Mouse (Mus musculus) embryonic facial prominence, embryonic 14.5 days (tissue): ENCODE measurements around the gene AL731706.2. TPM values are rescaled to one million over a fixed set of nuclear protein-coding genes. Genes with fewer than 3 reads are reported as not detected.
A peak's percentile ranks its signal among the peaks of the same experiment; 100 is the strongest.

Source experiments
- ATAC-seq: fragments of 200-750 bp; cut with Nextera tagmentation; 2 replicates; pipeline ENCODE4 v1.8.0; 2017; ENCODE audit warnings: low read depth, moderate number of reproducible peaks, moderate TSS enrichment
- DNase-seq: peaks from one replicate; pipeline ENCODE4 v3.0.0-alpha.2; 2015; ENCODE audit warnings: low spot score
- H3K27ac ChIP-seq: fragments of 300-500 bp; sonication (generic); replicated peaks from 2 replicates; pipeline ENCODE4 v1.5.1; 2014; ENCODE audit warnings: low read depth, mild to moderate bottlenecking, low read length, moderate library complexity
- H3K27me3 ChIP-seq: fragments of 300-500 bp; sonication (generic); replicated peaks from 2 replicates; pipeline ENCODE4 v1.6.1; 2014; ENCODE audit warnings: low read length; ENCODE audit not compliant: control insufficient read depth, insufficient read depth
- H3K36me3 ChIP-seq: fragments of 300-500 bp; sonication (generic); 2 replicates; pipeline ENCODE4 v1.6.1; 2014; ENCODE audit warnings: low read length, mixed read lengths; ENCODE audit not compliant: control insufficient read depth, insufficient read depth
- H3K4me1 ChIP-seq: fragments of 300-500 bp; sonication (generic); 2 replicates; pipeline ENCODE4 v1.6.1; 2014; ENCODE audit warnings: antibody characterized with exemption, low read length; ENCODE audit not compliant: control insufficient read depth, insufficient read depth
- H3K4me2 ChIP-seq: fragments of 300-500 bp; sonication (generic); 2 replicates; pipeline ENCODE4 v1.6.1; 2014; ENCODE audit warnings: low read depth, mild to moderate bottlenecking, low read length, moderate library complexity, mixed read lengths
- H3K4me3 ChIP-seq: fragments of 300-500 bp; sonication (generic); 2 replicates; pipeline ENCODE4 v1.5.1; 2014; ENCODE audit warnings: low read depth, mild to moderate bottlenecking, low read length
- H3K9ac ChIP-seq: fragments of 300-500 bp; sonication (generic); 2 replicates; pipeline ENCODE4 v1.6.1; 2014; ENCODE audit warnings: low read depth, mild to moderate bottlenecking, low read length, moderate library complexity, mixed read lengths
- H3K9me3 ChIP-seq: fragments of 300-500 bp; sonication (generic); 2 replicates; pipeline ENCODE4 v1.6.1; 2016; ENCODE audit warnings: low read length; ENCODE audit not compliant: control insufficient read depth
- WGBS: fragments of 180-500 bp; shearing (Covaris S2); extraction: QIAGEN DNeasy Blood & Tissue Kit; methylation state at CpG from one replicate; pipeline ENCODE4 v1.1.7; 2014; 5-methylcytosine and 5-hydroxymethylcytosine counted together
- polyA plus RNA-seq: library from polyadenylated mRNA; unstranded; fragments of >200 nt; fragmentation: Nextera tagmentation; extraction: Ambion mirVana; gene quantifications from 2 replicates; pipeline ENCODE4 v1.2.1, GENCODE M21; 2014

Gene AL731706.2
- 31.6 and 48.3 TPM in 2 replicates for polyA plus RNA-seq

GRCm38 (mm10) chr2:136885579-136885978, at the start of gene AL731706.2:
Gene AL731706.2 (minus strand): TSS chr2:136885679.
- Histone ChIP-seq H3K4me2 (no peak within 1 kb of the TSS), H3K4me3 (no peak within 1 kb of the TSS), H3K9ac (no peak within 1 kb of the TSS), H3K9me3 (no peaks in the 10 kb centered on the region), H3K4me1 (peaks cover 5% of the 10 kb centered on the region), H3K36me3 (peaks cover 43% of the 10 kb centered on the region), H3K27me3 (no peaks in the 10 kb centered on the region), H3K27ac (no peak within 1 kb of the TSS)
- DNase-seq, result no peak
- ATAC-seq, result no peak
- 96% methylated on average over 2 of the region's 2 CpGs for WGBS

GRCm38 (mm10) chr2:136921003-136921408, 35.5 kb upstream of the AL731706.2 start:
- WGBS, result 65% methylated on average over 4 of the region's 4 CpGs
- H3K4me2 ChIP-seq, result no peak overlapping the region
- H3K4me1 ChIP-seq, result peaks cover 5% of the 10 kb centered on the region; the same call in 1 of the 2 replicates
- H3K36me3 ChIP-seq, result no peaks in the 10 kb centered on the region
- 0 out of 2 replicates have a peak, but pooled peaks have one; percentile 15 for ATAC-seq
- H3K27me3 ChIP-seq, result no peaks in the 10 kb centered on the region
- H3K27ac ChIP-seq, result no peak overlapping the region
- H3K9ac ChIP-seq, result no peak overlapping the region
- peak; percentile 35 for DNase-seq
- no peak overlapping the region for H3K4me3 ChIP-seq
- no peaks in the 10 kb centered on the region for H3K9me3 ChIP-seq

- DNase-seq (no peak), ATAC-seq (no peak)
Observed at GRCm38 (mm10) chr2:136920257-136920993, 34.9 kb upstream of the AL731706.2 start.

GRCm38 (mm10) chr2:136919433-136919832, 34.0 kb upstream of the AL731706.2 start:
- ATAC-seq (0 out of 2 replicates have a peak, but pooled peaks have one; percentile 26), DNase-seq (peak; percentile 44)
- Histone ChIP-seq H3K27ac (no peak overlapping the region), H3K36me3 (no peaks in the 10 kb centered on the region), H3K9me3 (no peaks in the 10 kb centered on the region), H3K9ac (no peak overlapping the region), H3K27me3 (no peaks in the 10 kb centered on the region), H3K4me2 (no peak overlapping the region), H3K4me1 (peaks cover 5% of the 10 kb centered on the region; the same call in 1 of the 2 replicates), H3K4me3 (no peak overlapping the region)
- 83% methylated on average over 1 of the region's 1 CpGs for WGBS

More at GRCm38 (mm10) chr2:136920257-136920993, 34.9 kb upstream of the AL731706.2 start:
- H3K27ac ChIP-seq, result no peak overlapping the region
- 80% methylated on average over 3 of the region's 3 CpGs for WGBS
- no peaks in the 10 kb centered on the region for H3K27me3 ChIP-seq
- peaks cover 5% of the 10 kb centered on the region; the same call in 1 of the 2 replicates for H3K4me1 ChIP-seq
- no peak overlapping the region for H3K9ac ChIP-seq
- no peak overlapping the region for H3K4me3 ChIP-seq
- no peak overlapping the region for H3K4me2 ChIP-seq
- no peaks in the 10 kb centered on the region for H3K36me3 ChIP-seq
- H3K9me3 ChIP-seq, result no peaks in the 10 kb centered on the region

GRCm38 (mm10) chr2:136914334-136914902, 28.9 kb upstream of the AL731706.2 start:
- H3K9me3 ChIP-seq, result no peaks in the 10 kb centered on the region
- no peak overlapping the region for H3K4me3 ChIP-seq
- no peaks in the 10 kb centered on the region for H3K27me3 ChIP-seq
- no peaks in the 10 kb centered on the region for H3K36me3 ChIP-seq
- H3K9ac ChIP-seq, result no peak overlapping the region
- H3K4me2 ChIP-seq, result no peak overlapping the region
- WGBS, result 43% methylated on average over 3 of the region's 3 CpGs
- DNase-seq (peak; percentile 80), ATAC-seq (no peak; the same call in 1 of the 2 replicates)
- H3K4me1 ChIP-seq, result peaks cover 14% of the 10 kb centered on the region; the same call in 1 of the 2 replicates
- no peak overlapping the region for H3K27ac ChIP-seq

- H3K4me1 ChIP-seq, result peaks cover 14% of the 10 kb centered on the region; the same call in 1 of the 2 replicates
- DNase-seq (no peak), ATAC-seq (no peak)
- no peaks in the 10 kb centered on the region for H3K36me3 ChIP-seq
- no peaks in the 10 kb centered on the region for H3K27me3 ChIP-seq
- H3K9ac ChIP-seq, result no peak overlapping the region
- no peak overlapping the region for H3K4me3 ChIP-seq
- no peak overlapping the region for H3K27ac ChIP-seq
- WGBS, result 68% methylated on average over 3 of the region's 3 CpGs
- no peaks in the 10 kb centered on the region for H3K9me3 ChIP-seq
- H3K4me2 ChIP-seq, result no peak overlapping the region
Observed at GRCm38 (mm10) chr2:136913021-136913420, 27.5 kb upstream of the AL731706.2 start.

- no peaks in the 10 kb centered on the region for H3K9me3 ChIP-seq
- H3K9ac ChIP-seq, result no peak overlapping the region
- peaks cover 14% of the 10 kb centered on the region; the same call in 1 of the 2 replicates for H3K4me1 ChIP-seq
- no peaks in the 10 kb centered on the region for H3K27me3 ChIP-seq
- no peak overlapping the region for H3K27ac ChIP-seq
- H3K4me2 ChIP-seq, result no peak overlapping the region
- no peak overlapping the region for H3K4me3 ChIP-seq
- H3K36me3 ChIP-seq, result no peaks in the 10 kb centered on the region
- DNase-seq, result peak; percentile 61
- 25% methylated on average over 4 of the region's 4 CpGs for WGBS
- peak; percentile 32; the same call in 1 of the 2 replicates for ATAC-seq
Observed at GRCm38 (mm10) chr2:136911958-136912411, 26.5 kb upstream of the AL731706.2 start.

GRCm38 (mm10) chr2:136909298-136909697, 23.8 kb upstream of the AL731706.2 start:
- Histone ChIP-seq H3K4me3 (no peak overlapping the region), H3K27ac (no peak overlapping the region), H3K27me3 (no peaks in the 10 kb centered on the region), H3K9me3 (no peaks in the 10 kb centered on the region), H3K9ac (no peak overlapping the region), H3K4me1 (0 out of 2 replicates have a peak, but pooled peaks cover 9% of the 10 kb centered on the region), H3K36me3 (peaks cover 7% of the 10 kb centered on the region; the same call in 1 of the 2 replicates), H3K4me2 (no peak overlapping the region)
- no peak for ATAC-seq
- no peak for DNase-seq
- 87% methylated on average over 2 of the region's 2 CpGs for WGBS
